Mouse (Mus musculus): ENCODE measurements at regions not wholly inside any gene's neighbourhood (a gene's known extent, or its start where the extent isn't known, plus 50 kb on each side); places are given as distances from the start of the nearest gene placed in this dataset.
"Not testable (repeated sequence)": the region's sequence is repeated elsewhere in the genome, so short reads cannot be mapped to it uniquely, and the experiment has no call there.

DNA sequence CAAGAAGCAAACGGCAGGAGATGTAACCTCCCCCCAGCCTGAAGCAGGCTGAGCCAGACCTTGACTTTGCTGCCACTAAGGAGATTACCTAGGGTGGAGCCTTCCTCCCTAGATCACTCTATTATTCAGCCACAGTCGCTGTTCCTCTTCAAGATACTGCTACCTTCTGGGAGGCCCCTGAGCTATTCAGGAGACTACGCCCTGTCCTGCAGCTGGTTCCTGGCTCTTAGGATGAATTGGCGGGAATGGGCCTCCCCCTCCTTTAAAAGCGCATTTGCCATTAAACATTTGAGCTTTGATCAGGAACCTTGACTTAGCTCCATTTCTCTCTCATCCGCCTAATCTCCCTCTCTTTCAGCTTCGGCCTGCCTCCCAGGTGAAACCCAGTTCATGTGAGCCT lies 331.8 kb upstream of the Zfp703 start:
- H3K36me3 ChIP-seq (ENCODE audit: control insufficient read depth, insufficient read depth, low read length), result not testable (repeated sequence)
- 66% methylated on average over 7 of the region's 7 CpGs for WGBS

DNA sequence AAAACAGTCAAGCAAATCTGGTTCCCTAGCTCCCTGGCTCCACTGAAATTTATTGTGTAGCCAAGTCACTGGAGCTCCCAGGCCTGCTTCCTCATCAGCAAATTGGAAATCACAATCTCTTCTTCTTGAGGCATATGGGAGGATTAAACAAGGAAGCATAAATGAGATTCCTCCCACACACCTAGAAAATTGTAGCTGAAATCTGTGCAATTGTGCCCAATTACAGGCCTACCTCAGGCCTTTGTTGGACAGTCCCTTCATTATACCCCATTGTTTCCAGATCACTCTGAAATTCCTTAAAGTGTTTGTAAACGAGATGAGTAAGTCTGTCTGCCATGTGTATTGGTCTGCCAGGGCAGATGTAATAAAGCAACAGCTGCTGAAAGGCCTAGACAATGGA lies 326.8 kb upstream of the Zfp703 start:
- no peak overlapping the region for H3K9ac ChIP-seq (ENCODE audit: low read length)
- no peak overlapping the region for H3K4me2 ChIP-seq
- DNase-seq (ENCODE audit: low spot score, missing footprints), result no peak
- 72% methylated on average over 1 of the region's 1 CpGs for WGBS
- H3K4me1 ChIP-seq (ENCODE audit: control insufficient read depth, insufficient read depth, low read length), result no peaks in the 10 kb centered on the region
- H3K36me3 ChIP-seq (ENCODE audit: control insufficient read depth, insufficient read depth, low read length), result no peaks in the 10 kb centered on the region
- ATAC-seq (ENCODE audit: low FRiP score), result no peak
- no peak overlapping the region for H3K4me3 ChIP-seq (ENCODE audit: low read depth, low read length)
- no peak overlapping the region for H3K27ac ChIP-seq (ENCODE audit: low read depth, low read length)
- H3K27me3 ChIP-seq (ENCODE audit: control insufficient read depth, insufficient read depth, low read length), result no peaks in the 10 kb centered on the region
- no peaks in the 10 kb centered on the region for H3K9me3 ChIP-seq (ENCODE audit: control insufficient read depth, low read length)

More for the DNA sequence above, 331.8 kb upstream of the Zfp703 start:
- H3K27me3 ChIP-seq (ENCODE audit: control insufficient read depth, insufficient read depth, low read length); H3K4me1 ChIP-seq (ENCODE audit: control insufficient read depth, insufficient read depth, low read length); H3K9me3 ChIP-seq (ENCODE audit: control insufficient read depth, low read length); H3K27ac ChIP-seq (ENCODE audit: low read depth, low read length); H3K9ac ChIP-seq (ENCODE audit: low read length); H3K4me2 ChIP-seq; H3K4me3 ChIP-seq (ENCODE audit: low read depth, low read length); DNase-seq (ENCODE audit: low spot score, missing footprints); ATAC-seq (ENCODE audit: low FRiP score): not testable (repeated sequence)

- ATAC-seq (ENCODE audit: low FRiP score), result no peak
- H3K36me3 ChIP-seq (ENCODE audit: control insufficient read depth, insufficient read depth, low read length), result no peaks in the 10 kb centered on the region
- H3K9ac ChIP-seq (ENCODE audit: low read length), result no peak overlapping the region
- H3K4me3 ChIP-seq (ENCODE audit: low read depth, low read length), result no peak overlapping the region
- no peaks in the 10 kb centered on the region for H3K4me1 ChIP-seq (ENCODE audit: control insufficient read depth, insufficient read depth, low read length)
- H3K27ac ChIP-seq (ENCODE audit: low read depth, low read length), result no peak overlapping the region
- no peak overlapping the region for H3K4me2 ChIP-seq
- DNase-seq (ENCODE audit: low spot score, missing footprints), result no peak
- 78% methylated on average over 8 of the region's 8 CpGs for WGBS
- no peaks in the 10 kb centered on the region for H3K27me3 ChIP-seq (ENCODE audit: control insufficient read depth, insufficient read depth, low read length)
- H3K9me3 ChIP-seq (ENCODE audit: control insufficient read depth, low read length), result no peaks in the 10 kb centered on the region
These were observed 321.2 kb upstream of the Zfp703 start for GRCm38 (mm10) chr8:26655897-26656296.

DNA sequence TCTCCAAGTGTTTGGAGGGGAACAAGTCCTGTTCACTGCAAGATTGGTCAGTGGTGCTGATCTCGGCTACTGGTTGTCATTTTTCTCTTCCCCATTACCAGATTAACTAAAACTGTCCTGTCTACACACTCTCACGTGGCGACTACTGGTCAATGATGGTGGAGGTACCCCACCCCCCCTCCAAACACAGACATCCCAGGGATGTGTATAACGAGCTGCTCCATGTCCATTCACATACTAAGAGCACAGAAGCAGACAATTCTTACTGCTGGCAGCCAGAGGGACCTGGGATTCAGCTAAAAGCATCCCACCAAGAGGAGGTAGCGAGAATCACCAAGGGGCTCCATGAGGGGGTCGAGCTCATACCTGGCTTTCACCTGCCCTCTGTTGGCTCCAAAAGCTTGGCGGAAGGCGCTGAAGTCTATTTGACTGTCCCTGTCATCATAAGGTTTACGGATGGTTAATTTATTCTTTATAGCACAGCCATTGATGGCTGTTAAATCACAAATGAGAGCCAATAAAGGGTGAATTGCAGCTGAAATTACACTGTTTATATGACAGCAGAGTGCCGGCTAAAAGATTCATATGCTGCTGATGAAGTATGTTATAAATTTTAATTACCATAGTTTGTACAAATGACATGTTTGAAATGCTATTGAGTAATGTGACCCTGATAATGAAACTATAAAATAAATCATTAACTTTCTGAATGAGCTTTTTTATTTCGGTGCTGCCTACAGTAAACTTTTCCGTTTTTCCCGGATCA lies 320.6 kb upstream of the Zfp703 start:
- Histone ChIP-seq H3K36me3 (ENCODE audit: control insufficient read depth, insufficient read depth, low read length) (no peaks in the 10 kb centered on the region), H3K4me3 (ENCODE audit: low read depth, low read length) (no peak overlapping the region), H3K9me3 (ENCODE audit: control insufficient read depth, low read length) (no peaks in the 10 kb centered on the region), H3K9ac (ENCODE audit: low read length) (no peak overlapping the region), H3K27me3 (ENCODE audit: control insufficient read depth, insufficient read depth, low read length) (no peaks in the 10 kb centered on the region), H3K4me2 (no peak overlapping the region), H3K4me1 (ENCODE audit: control insufficient read depth, insufficient read depth, low read length) (no peaks in the 10 kb centered on the region), H3K27ac (ENCODE audit: low read depth, low read length) (no peak overlapping the region)
- WGBS, result 90% methylated on average over 13 of the region's 13 CpGs
- no peak for ATAC-seq (ENCODE audit: low FRiP score)
- DNase-seq (ENCODE audit: low spot score, missing footprints), result no peak

GRCm38 (mm10) chr8:26659381-26659780 lies 317.7 kb upstream of the Zfp703 start:
- WGBS, result 31% methylated on average over 1 of the region's 1 CpGs
- H3K9ac ChIP-seq (ENCODE audit: low read length), result no peak overlapping the region
- no peak for ATAC-seq (ENCODE audit: low FRiP score)

DNA sequence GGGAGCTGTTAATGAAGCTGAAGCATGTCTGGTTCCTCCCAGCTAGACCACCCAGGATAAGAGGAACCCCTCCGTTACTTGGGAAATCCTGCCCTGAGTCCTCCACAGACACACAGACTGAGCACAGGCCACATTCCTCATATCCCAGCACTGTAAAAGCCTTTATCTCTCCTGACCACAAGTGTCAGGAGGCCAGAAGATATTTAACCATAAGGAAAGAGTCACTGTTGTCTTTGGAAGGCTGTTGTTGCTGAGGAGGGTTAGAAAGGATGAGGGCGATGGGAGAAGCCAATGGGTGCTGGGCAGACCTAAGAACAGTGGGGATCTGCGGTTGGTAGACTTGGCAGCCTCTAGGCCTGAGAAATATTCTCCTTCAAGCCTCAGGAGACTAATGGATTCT lies 307.6 kb upstream of the Zfp703 start:
- Histone ChIP-seq H3K9ac (ENCODE audit: low read length) (no peak overlapping the region), H3K4me3 (ENCODE audit: low read depth, low read length) (no peak overlapping the region), H3K4me2 (no peak overlapping the region), H3K4me1 (ENCODE audit: control insufficient read depth, insufficient read depth, low read length) (peaks cover 2% of the 10 kb centered on the region; the same call in 1 of the 2 replicates), H3K27me3 (ENCODE audit: control insufficient read depth, insufficient read depth, low read length) (no peaks in the 10 kb centered on the region), H3K36me3 (ENCODE audit: control insufficient read depth, insufficient read depth, low read length) (no peaks in the 10 kb centered on the region), H3K9me3 (ENCODE audit: control insufficient read depth, low read length) (no peaks in the 10 kb centered on the region), H3K27ac (ENCODE audit: low read depth, low read length) (no peak overlapping the region)
- DNase-seq (ENCODE audit: low spot score, missing footprints) (no peak), ATAC-seq (ENCODE audit: low FRiP score) (no peak)
- 92% methylated on average over 3 of the region's 3 CpGs for WGBS

More at GRCm38 (mm10) chr8:26659381-26659780, 317.7 kb upstream of the Zfp703 start:
- Histone ChIP-seq H3K36me3 (ENCODE audit: control insufficient read depth, insufficient read depth, low read length) (no peaks in the 10 kb centered on the region), H3K4me3 (ENCODE audit: low read depth, low read length) (no peak overlapping the region), H3K9me3 (ENCODE audit: control insufficient read depth, low read length) (no peaks in the 10 kb centered on the region), H3K4me2 (no peak overlapping the region), H3K4me1 (ENCODE audit: control insufficient read depth, insufficient read depth, low read length) (no peaks in the 10 kb centered on the region), H3K27me3 (ENCODE audit: control insufficient read depth, insufficient read depth, low read length) (no peaks in the 10 kb centered on the region), H3K27ac (ENCODE audit: low read depth, low read length) (no peak overlapping the region)
- DNase-seq (ENCODE audit: low spot score, missing footprints), result no peak

DNA sequence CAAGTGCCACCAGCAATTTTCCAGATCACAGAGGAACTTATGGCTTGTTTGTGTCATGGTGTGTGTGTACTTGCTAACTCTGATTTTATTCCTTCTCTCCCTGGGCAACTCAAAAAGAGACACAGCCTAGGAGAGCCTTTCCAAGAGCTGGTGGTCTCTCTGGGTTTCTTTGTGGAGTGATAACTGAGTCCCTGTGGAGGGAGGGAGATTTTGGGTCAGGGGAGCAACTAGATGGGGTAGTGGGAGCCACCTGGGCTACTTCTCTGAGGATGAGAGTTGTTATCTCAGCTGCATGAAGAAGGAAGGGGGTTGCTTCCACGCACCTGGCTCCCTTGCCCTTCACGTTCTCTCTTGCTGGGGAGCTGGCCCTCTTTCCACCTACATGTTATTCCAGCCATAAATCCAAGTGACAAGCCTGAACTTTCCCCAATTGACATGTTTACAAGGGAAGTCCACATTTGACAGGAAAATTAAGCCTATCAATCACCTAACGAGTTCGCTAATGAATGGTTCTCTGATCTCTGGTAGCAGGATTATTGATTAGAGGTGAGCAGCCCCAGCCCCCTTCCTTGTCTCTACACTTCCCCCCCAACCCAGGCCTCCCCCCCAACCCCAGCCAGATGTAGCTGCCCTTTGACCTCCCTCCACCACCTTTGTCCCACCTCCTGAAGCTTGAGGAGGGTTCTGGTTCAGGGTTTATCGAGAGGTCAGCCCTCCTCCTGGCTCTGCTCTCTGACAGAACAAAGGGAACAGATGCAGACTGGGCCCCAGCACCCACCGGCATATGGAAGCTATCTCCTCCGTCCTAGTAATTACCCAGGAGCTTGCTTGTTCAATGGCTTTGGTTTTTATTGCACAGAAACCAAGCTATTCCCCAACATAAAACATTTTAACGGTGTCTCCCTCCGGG lies 304.4 kb upstream of the Zfp703 start:
- no peak overlapping the region for H3K4me3 ChIP-seq (ENCODE audit: low read depth, low read length)
- H3K36me3 ChIP-seq (ENCODE audit: control insufficient read depth, insufficient read depth, low read length), result no peaks in the 10 kb centered on the region
- DNase-seq (ENCODE audit: low spot score, missing footprints) (no peak), ATAC-seq (ENCODE audit: low FRiP score) (no peak)
- H3K27me3 ChIP-seq (ENCODE audit: control insufficient read depth, insufficient read depth, low read length), result no peaks in the 10 kb centered on the region
- H3K9me3 ChIP-seq (ENCODE audit: control insufficient read depth, low read length), result no peaks in the 10 kb centered on the region
- no peak overlapping the region for H3K27ac ChIP-seq (ENCODE audit: low read depth, low read length)
- 47% methylated on average over 9 of the region's 9 CpGs for WGBS
- H3K9ac ChIP-seq (ENCODE audit: low read length), result no peak overlapping the region
- H3K4me2 ChIP-seq, result no peak overlapping the region
- peaks cover 2% of the 10 kb centered on the region; the same call in 1 of the 2 replicates for H3K4me1 ChIP-seq (ENCODE audit: control insufficient read depth, insufficient read depth, low read length)

DNA sequence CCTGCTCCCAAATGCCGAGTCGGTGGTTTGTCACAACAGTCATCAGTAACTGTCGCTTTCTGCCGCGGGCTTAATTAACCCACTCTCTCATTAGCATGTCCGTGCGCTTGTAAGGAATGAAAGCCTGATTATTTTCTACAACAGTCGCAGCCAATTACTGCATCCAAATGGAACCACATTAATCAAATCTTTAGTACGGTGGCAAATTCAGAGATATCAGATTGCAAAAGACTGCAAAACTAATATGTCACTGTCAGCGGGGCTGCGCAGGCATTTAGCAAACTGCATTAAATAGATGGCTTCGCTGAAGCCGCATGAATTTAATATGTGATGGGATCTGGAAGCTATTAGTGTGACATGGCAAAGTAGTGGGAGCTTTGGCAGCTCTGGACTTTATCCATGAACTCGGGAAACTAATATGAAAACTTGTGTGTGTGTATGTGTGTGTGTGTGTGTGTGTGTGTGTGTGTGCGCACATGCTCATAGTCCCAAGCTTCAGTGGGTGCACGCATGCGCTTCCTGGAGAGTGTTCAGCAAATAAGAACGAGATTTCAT lies 299.5 kb upstream of the Zfp703 start:
- Histone ChIP-seq H3K27ac (ENCODE audit: low read depth, low read length) (no peak overlapping the region), H3K4me2 (no peak overlapping the region), H3K36me3 (ENCODE audit: control insufficient read depth, insufficient read depth, low read length) (no peaks in the 10 kb centered on the region)

GRCm38 (mm10) chr8:26680891-26681381 lies 296.2 kb upstream of the Zfp703 start:
- ATAC-seq (ENCODE audit: low FRiP score), result no peak

More for the DNA sequence above, 299.5 kb upstream of the Zfp703 start:
- Histone ChIP-seq H3K9me3 (ENCODE audit: control insufficient read depth, low read length) (no peaks in the 10 kb centered on the region), H3K27me3 (ENCODE audit: control insufficient read depth, insufficient read depth, low read length) (no peaks in the 10 kb centered on the region), H3K4me3 (ENCODE audit: low read depth, low read length) (no peak overlapping the region), H3K9ac (ENCODE audit: low read length) (no peak overlapping the region), H3K4me1 (ENCODE audit: control insufficient read depth, insufficient read depth, low read length) (peaks cover 2% of the 10 kb centered on the region; the same call in 1 of the 2 replicates)
- WGBS, result 86% methylated on average over 18 of the region's 18 CpGs
- ATAC-seq (ENCODE audit: low FRiP score) (no peak), DNase-seq (ENCODE audit: low spot score, missing footprints) (no peak)

More at GRCm38 (mm10) chr8:26680891-26681381, 296.2 kb upstream of the Zfp703 start:
- Histone ChIP-seq H3K4me1 (ENCODE audit: control insufficient read depth, insufficient read depth, low read length) (no peaks in the 10 kb centered on the region), H3K9ac (ENCODE audit: low read length) (no peak overlapping the region), H3K27ac (ENCODE audit: low read depth, low read length) (no peak overlapping the region), H3K27me3 (ENCODE audit: control insufficient read depth, insufficient read depth, low read length) (no peaks in the 10 kb centered on the region), H3K36me3 (ENCODE audit: control insufficient read depth, insufficient read depth, low read length) (no peaks in the 10 kb centered on the region), H3K4me2 (no peak overlapping the region), H3K9me3 (ENCODE audit: control insufficient read depth, low read length) (no peaks in the 10 kb centered on the region), H3K4me3 (ENCODE audit: low read depth, low read length) (no peak overlapping the region)
- DNase-seq (ENCODE audit: low spot score, missing footprints), result no peak
- WGBS, result 77% methylated on average over 11 of the region's 11 CpGs

Data from midbrain, embryonic 11.5 days (tissue).